ENCODE assay signal across 13 mouse cellular contexts in the genomic region with DNA sequence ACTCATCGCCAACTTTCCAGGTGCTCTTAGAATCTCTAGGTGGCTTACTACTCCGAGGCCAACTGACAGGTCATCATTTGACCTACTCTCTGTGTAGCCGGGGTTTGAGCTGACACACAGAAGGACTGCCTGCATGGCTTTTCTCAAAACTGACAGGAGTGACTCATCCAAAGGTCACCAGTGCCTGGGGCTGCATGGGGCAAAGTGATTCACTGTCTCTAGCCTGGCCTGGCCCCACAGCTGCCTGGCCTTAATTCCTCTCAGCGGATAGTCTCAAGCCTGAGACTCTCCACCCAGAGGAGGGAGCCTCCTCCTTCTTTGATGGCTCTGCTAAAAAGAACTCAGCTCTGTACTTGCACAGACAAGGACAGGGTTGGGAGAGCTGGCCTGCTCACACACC.
DNase-seq lines count a peak whose midpoint lies in the region; ATAC-seq and TF ChIP-seq lines count a peak whose summit lies in the region.
"Had no signal": no experiment of that assay in that cellular context is flagged by ENCODE, and none has a peak within 500 bp of the region (broad histone marks: within the 10 kb centered on the region; RNA-seq: fewer than 3 reads in every experiment).

No protein-coding gene starts in this region.

- H3K27ac ChIP-seq in heart, postnatal 0 days (ENCODE audit: low read depth): peak overlapping the region; percentile 5; the same call in 1 of the 2 replicates
- H3K27ac ChIP-seq in intestine, postnatal 0 days (ENCODE audit: low read depth, low read length): no peak overlapping the region
- no peak overlapping the region for H3K27ac ChIP-seq in forebrain, postnatal 0 days (ENCODE audit: low read depth, low read length)
- no peak overlapping the region for H3K27ac ChIP-seq in hindbrain, embryonic 13.5 days
- H3K27ac ChIP-seq: kidney, embryonic 15.5 days; left cerebral cortex, adult 2 months had no signal

- 35% methylated on average over 4 of the region's 4 CpGs for WGBS in heart, postnatal 0 days
- 42% methylated on average over 4 of the region's 4 CpGs for WGBS in intestine, postnatal 0 days
- WGBS in forebrain, postnatal 0 days: 88% methylated on average over 4 of the region's 4 CpGs
- WGBS in hindbrain, embryonic 13.5 days: 88% methylated on average over 4 of the region's 4 CpGs

- H3K36me3 ChIP-seq in heart, postnatal 0 days (replicated peaks; ENCODE audit: control insufficient read depth, insufficient read depth, low read length): no peaks in the 10 kb centered on the region
- H3K36me3 ChIP-seq in intestine, postnatal 0 days (ENCODE audit: control insufficient read depth, insufficient read depth): no peaks in the 10 kb centered on the region
- no peaks in the 10 kb centered on the region for H3K36me3 ChIP-seq in forebrain, postnatal 0 days (ENCODE audit: insufficient read depth)
- no peaks in the 10 kb centered on the region for H3K36me3 ChIP-seq in hindbrain, embryonic 13.5 days
- H3K36me3 ChIP-seq: kidney, embryonic 15.5 days had no signal

- no peak overlapping the region for H3K4me2 ChIP-seq in heart, postnatal 0 days (ENCODE audit: low read depth, low read length)
- H3K4me2 ChIP-seq in intestine, postnatal 0 days (replicated peaks; ENCODE audit: low read depth): no peak overlapping the region
- H3K4me2 ChIP-seq in forebrain, postnatal 0 days (ENCODE audit: low read depth): no peak overlapping the region
- H3K4me2 ChIP-seq in hindbrain, embryonic 13.5 days: no peak overlapping the region
- H3K4me2 ChIP-seq: kidney, embryonic 15.5 days had no signal

- H3K27me3 ChIP-seq in heart, postnatal 0 days (ENCODE audit: control insufficient read depth, insufficient read depth, low read length): no peaks in the 10 kb centered on the region
- H3K27me3 ChIP-seq in intestine, postnatal 0 days (replicated peaks; ENCODE audit: control insufficient read depth, insufficient read depth, low read length): no peaks in the 10 kb centered on the region
- no peaks in the 10 kb centered on the region for H3K27me3 ChIP-seq in forebrain, postnatal 0 days (ENCODE audit: insufficient read depth, low read length)
- H3K27me3 ChIP-seq in hindbrain, embryonic 13.5 days: peaks cover 18% of the 10 kb centered on the region

- TF ChIP-seq CTCF in heart, postnatal 0 days (IDR thresholded peaks at IDR 0.05; ENCODE audit: low read depth): no peak
- no peak for TF ChIP-seq CTCF in intestine, postnatal 0 days (IDR thresholded peaks at IDR 0.05; ENCODE audit: low read depth)
- TF ChIP-seq CTCF in forebrain, postnatal 0 days (IDR thresholded peaks at IDR 0.05; ENCODE audit: low read depth): no peak

- H3K4me3 ChIP-seq in heart, postnatal 0 days (ENCODE audit: low read depth, low read length): no peak overlapping the region
- no peak overlapping the region for H3K4me3 ChIP-seq in intestine, postnatal 0 days (ENCODE audit: low read depth, low read length)
- no peak overlapping the region for H3K4me3 ChIP-seq in forebrain, postnatal 0 days (ENCODE audit: low read depth, low read length)
- no peak overlapping the region for H3K4me3 ChIP-seq in hindbrain, embryonic 13.5 days
- H3K4me3 ChIP-seq: kidney, embryonic 15.5 days; left cerebral cortex, adult 2 months had no signal

- no peak for TF ChIP-seq EP300 in heart, postnatal 0 days (IDR thresholded peaks at IDR 0.05; ENCODE audit: low read depth)

- DNase-seq in 3134 (ENCODE audit: extremely low read depth, insufficient read length, low spot score): peak; percentile 79
- DNase-seq in 3T3-L1 (ENCODE audit: low read depth, low spot score): peak; percentile 98
- DNase-seq in adrenal gland, postnatal 25 days: peak; percentile 67
- no peak for DNase-seq in heart, postnatal 0 days (ENCODE audit: low spot score)
- DNase-seq in forebrain, postnatal 0 days: no peak
- DNase-seq: cerebellum, adult 9-11 months; lung, adult 2 months; midbrain, embryonic 14.5 days; thymus, postnatal 14 days had no signal

- H3K4me1 ChIP-seq in heart, postnatal 0 days (ENCODE audit: control insufficient read depth, insufficient read depth): peaks cover 18% of the 10 kb centered on the region
- H3K4me1 ChIP-seq in intestine, postnatal 0 days (replicated peaks; ENCODE audit: control insufficient read depth, insufficient read depth, low read length): peaks cover 4% of the 10 kb centered on the region; the same call in 1 of the 2 replicates
- H3K4me1 ChIP-seq in forebrain, postnatal 0 days (ENCODE audit: insufficient read depth): no peaks in the 10 kb centered on the region
- H3K4me1 ChIP-seq in hindbrain, embryonic 13.5 days (replicated peaks): peaks cover 23% of the 10 kb centered on the region

- ATAC-seq in heart, postnatal 0 days (ENCODE audit: insufficient read depth, low read depth): 0 out of 2 replicates have a peak, but pooled peaks have one; percentile 14
- no peak for ATAC-seq in intestine, postnatal 0 days
- no peak for ATAC-seq in forebrain, postnatal 0 days
- ATAC-seq in hindbrain, embryonic 13.5 days (ENCODE audit: low FRiP score): no peak

- H3K9ac ChIP-seq in heart, postnatal 0 days (replicated peaks; ENCODE audit: low read depth, low read length): no peak overlapping the region
- H3K9ac ChIP-seq in intestine, postnatal 0 days (ENCODE audit: low read depth, low read length): no peak overlapping the region
- no peak overlapping the region for H3K9ac ChIP-seq in forebrain, postnatal 0 days
- no peak overlapping the region for H3K9ac ChIP-seq in hindbrain, embryonic 13.5 days
- H3K9ac ChIP-seq: kidney, embryonic 15.5 days had no signal

- no peaks in the 10 kb centered on the region for H3K9me3 ChIP-seq in heart, postnatal 0 days (replicated peaks; ENCODE audit: control insufficient read depth, low read length)
- no peaks in the 10 kb centered on the region for H3K9me3 ChIP-seq in intestine, postnatal 0 days (ENCODE audit: control insufficient read depth)
- no peaks in the 10 kb centered on the region for H3K9me3 ChIP-seq in forebrain, postnatal 0 days (ENCODE audit: low read length)
- H3K9me3 ChIP-seq in hindbrain, embryonic 13.5 days: no peaks in the 10 kb centered on the region
- H3K9me3 ChIP-seq: kidney, embryonic 15.5 days had no signal

Comparison
In these comparisons a context has a peak if more than half of its experiments do, and no peak if none do; other contexts are left out.
1. DNase-seq: peak in 3134 (single experiment), 3T3-L1 (single experiment) and adrenal gland, postnatal 25 days (single experiment); none in heart, postnatal 0 days (single experiment) and forebrain, postnatal 0 days (single experiment).